ENCODE assay signal across 18 mouse cellular contexts in genomic region chr1:133951598-133951997, GRCm38 (mm10). TPM values are rescaled to one million over a fixed set of nuclear protein-coding genes. Genes with fewer than 3 reads are reported as not detected.
DNase-seq lines count a peak whose midpoint lies in the region; ATAC-seq lines count a peak whose summit lies in the region.
"Had no signal": no experiment of that assay in that cellular context is flagged by ENCODE, and none has a peak within 500 bp of the region (broad histone marks: within the 10 kb centered on the region; RNA-seq: fewer than 3 reads in every experiment).

No protein-coding gene starts in this region.

- WGBS in lung, embryonic 15.5 days: 36% methylated on average over 6 of the region's 6 CpGs
- WGBS in stomach, embryonic 15.5 days: 48% methylated on average over 6 of the region's 6 CpGs

- H3K27ac ChIP-seq in lung, embryonic 15.5 days: no peak overlapping the region
- no peak overlapping the region for H3K27ac ChIP-seq in stomach, embryonic 15.5 days
- H3K27ac ChIP-seq: heart, embryonic 13.5 days; hindbrain, embryonic 13.5 days; limb, embryonic 12.5 days had no signal

- H3K36me3 ChIP-seq in lung, embryonic 15.5 days: no peaks in the 10 kb centered on the region
- H3K36me3 ChIP-seq in stomach, embryonic 15.5 days: no peaks in the 10 kb centered on the region
- H3K36me3 ChIP-seq: heart, embryonic 13.5 days; hindbrain, embryonic 13.5 days; limb, embryonic 12.5 days had no signal

- H3K4me2 ChIP-seq in lung, embryonic 15.5 days: no peak overlapping the region
- H3K4me2 ChIP-seq in stomach, embryonic 15.5 days: no peak overlapping the region
- H3K4me2 ChIP-seq: heart, embryonic 13.5 days; hindbrain, embryonic 13.5 days; limb, embryonic 12.5 days had no signal

- no peaks in the 10 kb centered on the region for H3K9me3 ChIP-seq in lung, embryonic 15.5 days
- no peaks in the 10 kb centered on the region for H3K9me3 ChIP-seq in stomach, embryonic 15.5 days
- H3K9me3 ChIP-seq: heart, embryonic 13.5 days; hindbrain, embryonic 13.5 days; limb, embryonic 12.5 days had no signal

- no peak overlapping the region for H3K4me3 ChIP-seq in lung, embryonic 15.5 days
- no peak overlapping the region for H3K4me3 ChIP-seq in stomach, embryonic 15.5 days (replicated peaks)
- H3K4me3 ChIP-seq: heart, embryonic 13.5 days; hindbrain, embryonic 13.5 days; limb, embryonic 12.5 days; myocyte had no signal

- H3K27me3 ChIP-seq in lung, embryonic 15.5 days: no peaks in the 10 kb centered on the region
- no peaks in the 10 kb centered on the region for H3K27me3 ChIP-seq in stomach, embryonic 15.5 days (replicated peaks)
- H3K27me3 ChIP-seq: heart, embryonic 13.5 days; hindbrain, embryonic 13.5 days; Patski had no signal

- intact Hi-C loops in left cerebral cortex, postnatal 10 days (cut with DNase I): no loop called here

- no peak overlapping the region for H3K9ac ChIP-seq in lung, embryonic 15.5 days
- no peak overlapping the region for H3K9ac ChIP-seq in stomach, embryonic 15.5 days
- H3K9ac ChIP-seq: forebrain, postnatal 0 days; heart, embryonic 13.5 days; hindbrain, embryonic 13.5 days; limb, embryonic 12.5 days had no signal

- ATAC-seq in lung, embryonic 15.5 days (ENCODE audit: borderline replicate concordance, extremely low read depth, low FRiP score, low TSS enrichment): 0 out of 2 replicates have a peak, but pooled peaks have one; percentile 31
- ATAC-seq in stomach, embryonic 15.5 days (ENCODE audit: insufficient read depth, low FRiP score, low read depth): 0 out of 2 replicates have a peak, but pooled peaks have one; percentile 50
- ATAC-seq: forebrain, postnatal 0 days; Patski had no signal

- DNase-seq in lung, postnatal 4 days: no peak
- peak; percentile 74 for DNase-seq in c-Kit-positive CD71-positive TER-119-negative erythroid progenitor cells, embryonic 14.5 days (ENCODE audit: low read depth)
- DNase-seq in liver: peak; percentile 83
- no peak for DNase-seq in left cerebral cortex, postnatal 10 days (ENCODE audit: extremely low spot score in 1 of 2, low spot score in 2 of 2)
- no peak for DNase-seq in layer of hippocampus, adult 11-12 months (ENCODE audit: low spot score)
- DNase-seq: cerebellum, adult 8-10 months; gastrocnemius, postnatal 10 days; kidney, adult 8-10 months; kidney, postnatal 4 days; thymus, adult 18-20 months had no signal

- H3K4me1 ChIP-seq in lung, embryonic 15.5 days: peaks cover 28% of the 10 kb centered on the region
- H3K4me1 ChIP-seq in stomach, embryonic 15.5 days: peaks cover 8% of the 10 kb centered on the region; the same call in 1 of the 2 replicates
- H3K4me1 ChIP-seq: limb, embryonic 12.5 days had no signal

RNA-seq across cellular contexts. Expression of gene Prelp, which starts 30.4 kb away (rescaled TPM):
- 17.1 and 19.6 TPM in 2 replicates for polyA plus RNA-seq in lung, embryonic 15.5 days (2015; fragmentation: Nextera tagmentation; extraction: Ambion mirVana)
- 2.2 and 2.4 TPM in 2 replicates for polyA plus RNA-seq in stomach, embryonic 15.5 days (2015; fragmentation: Nextera tagmentation; extraction: Ambion mirVana)
- total RNA-seq in left cerebral cortex, postnatal 10 days (2021): 1 to 10 TPM; 2.4 to 2.9 TPM

RNA-seq across cellular contexts. Expression of gene Optc, which starts 43.8 kb away (rescaled TPM):
- 0.67 and 0.81 TPM in 2 replicates for polyA plus RNA-seq in lung, embryonic 15.5 days (2015; fragmentation: Nextera tagmentation; extraction: Ambion mirVana)
- polyA plus RNA-seq in stomach, embryonic 15.5 days (2015; fragmentation: Nextera tagmentation; extraction: Ambion mirVana): 1.7 and 1.8 TPM in 2 replicates
- total RNA-seq in left cerebral cortex, postnatal 10 days (2021): 1 to 10 TPM; 2.0 to 2.1 TPM

Comparison
In these comparisons a context has a peak if more than half of its experiments do, and no peak if none do; other contexts are left out.
1. DNase-seq: peak in c-Kit-positive CD71-positive TER-119-negative erythroid progenitor cells, embryonic 14.5 days (single experiment) and liver (single experiment); none in lung, postnatal 4 days (0 of 2), left cerebral cortex, postnatal 10 days (0 of 2) and layer of hippocampus, adult 11-12 months (single experiment).